Mouse (Mus musculus): ENCODE data around the gene 6330403K07Rik. TPM values are rescaled to one million over a fixed set of nuclear protein-coding genes. Genes with fewer than 3 reads are reported as not detected.

The 6330403K07Rik gene
- polyA plus RNA-seq, 1 experiment from 2014 or later: 35.8 TPM

DNA sequence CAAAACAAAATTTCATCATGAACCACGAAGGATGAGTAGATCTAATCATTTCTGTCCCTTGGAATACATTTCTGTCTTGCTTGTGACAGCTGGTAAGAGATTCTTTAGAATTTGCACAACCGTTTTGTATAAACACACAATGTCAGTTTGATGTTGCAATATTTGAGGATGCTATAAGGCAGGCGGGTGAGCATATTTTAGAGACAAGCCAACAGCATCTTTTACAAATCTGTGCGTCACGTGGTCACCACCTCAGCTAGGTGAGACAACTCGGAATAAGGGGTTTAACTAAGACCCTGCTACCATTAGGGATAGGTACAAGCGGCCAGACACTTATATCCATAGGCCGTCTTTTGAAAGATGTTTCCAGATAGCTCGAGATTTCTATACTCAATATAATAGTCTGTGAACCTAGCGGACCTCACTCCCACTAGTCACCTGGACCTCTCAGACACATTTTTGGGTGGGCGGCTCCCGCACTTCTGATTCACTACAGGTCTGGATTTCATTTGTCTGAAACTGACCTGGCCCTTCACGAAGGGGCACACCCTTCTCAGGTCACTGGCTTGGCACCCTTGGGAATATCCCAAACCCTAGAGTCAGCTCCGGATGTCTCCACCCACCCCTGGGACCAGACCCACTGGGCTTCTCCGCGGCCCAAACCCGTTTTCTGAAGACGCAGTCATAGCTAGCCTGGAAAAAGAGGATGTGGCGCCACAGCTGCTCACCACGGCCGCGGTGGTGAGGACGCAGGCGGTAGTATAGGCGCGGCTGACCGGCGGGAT, 14.7 kb downstream of the 6330403K07Rik start:
- peaks cover 50% of the 10 kb centered on the region for H3K36me3 ChIP-seq
- peak overlapping the region; percentile 71 for H3K4me3 ChIP-seq
- peak overlapping the region; percentile 96 for H3K4me2 ChIP-seq
- ATAC-seq (ENCODE audit: extremely low read depth, insufficient number of reproducible peaks, low FRiP score, low TSS enrichment): peak; percentile 1; the same call in 1 of the 2 replicates
- H3K4me1 ChIP-seq: peaks cover 47% of the 10 kb centered on the region
- peak overlapping the region; percentile 87 for H3K9ac ChIP-seq
- H3K27ac ChIP-seq (replicated peaks): peak overlapping the region; percentile 64
- H3K9me3 ChIP-seq: no peaks in the 10 kb centered on the region
- H3K27me3 ChIP-seq (replicated peaks): no peaks in the 10 kb centered on the region
- WGBS: 4% methylated on average over 28 of the region's 28 CpGs

- Histone ChIP-seq H3K4me1 (peaks cover 42% of the 10 kb centered on the region), H3K36me3 (peaks cover 49% of the 10 kb centered on the region), H3K9ac (no peak overlapping the region), H3K9me3 (no peaks in the 10 kb centered on the region), H3K27ac (replicated peaks) (no peak overlapping the region), H3K4me3 (no peak overlapping the region), H3K4me2 (no peak overlapping the region), H3K27me3 (replicated peaks) (no peaks in the 10 kb centered on the region)
- no peak for ATAC-seq (ENCODE audit: extremely low read depth, insufficient number of reproducible peaks, low FRiP score, low TSS enrichment)
- WGBS: 83% methylated on average over 1 of the region's 1 CpGs
These were observed 16.3 kb downstream of the 6330403K07Rik start for GRCm38 (mm10) chr11:71017051-71017450.

GRCm38 (mm10) chr11:71012743-71013142, 20.6 kb downstream of the 6330403K07Rik start:
- no peak overlapping the region for H3K4me2 ChIP-seq
- peaks cover 78% of the 10 kb centered on the region for H3K36me3 ChIP-seq
- H3K27ac ChIP-seq (replicated peaks): no peak overlapping the region
- H3K4me1 ChIP-seq: peaks cover 14% of the 10 kb centered on the region
- H3K27me3 ChIP-seq (replicated peaks): no peaks in the 10 kb centered on the region
- ATAC-seq (ENCODE audit: extremely low read depth, insufficient number of reproducible peaks, low FRiP score, low TSS enrichment): no peak
- no peak overlapping the region for H3K4me3 ChIP-seq
- 90% methylated on average over 7 of the region's 7 CpGs for WGBS
- H3K9ac ChIP-seq: no peak overlapping the region
- no peaks in the 10 kb centered on the region for H3K9me3 ChIP-seq

- no peaks in the 10 kb centered on the region for H3K9me3 ChIP-seq
- H3K36me3 ChIP-seq: peaks cover 57% of the 10 kb centered on the region
- 68% methylated on average over 3 of the region's 3 CpGs for WGBS
- peaks cover 6% of the 10 kb centered on the region for H3K4me1 ChIP-seq
- no peak for ATAC-seq (ENCODE audit: extremely low read depth, insufficient number of reproducible peaks, low FRiP score, low TSS enrichment)
- no peaks in the 10 kb centered on the region for H3K27me3 ChIP-seq (replicated peaks)
- no peak overlapping the region for H3K4me2 ChIP-seq
- peak overlapping the region; percentile 20; the same call in 1 of the 2 replicates for H3K27ac ChIP-seq (replicated peaks)
- H3K4me3 ChIP-seq: no peak overlapping the region
- no peak overlapping the region for H3K9ac ChIP-seq
These were observed 25.0 kb downstream of the 6330403K07Rik start for GRCm38 (mm10) chr11:71008321-71008720.

- H3K27ac ChIP-seq (replicated peaks): peak overlapping the region; percentile 20
These were observed 25.5 kb downstream of the 6330403K07Rik start for GRCm38 (mm10) chr11:71007831-71008230.

DNA sequence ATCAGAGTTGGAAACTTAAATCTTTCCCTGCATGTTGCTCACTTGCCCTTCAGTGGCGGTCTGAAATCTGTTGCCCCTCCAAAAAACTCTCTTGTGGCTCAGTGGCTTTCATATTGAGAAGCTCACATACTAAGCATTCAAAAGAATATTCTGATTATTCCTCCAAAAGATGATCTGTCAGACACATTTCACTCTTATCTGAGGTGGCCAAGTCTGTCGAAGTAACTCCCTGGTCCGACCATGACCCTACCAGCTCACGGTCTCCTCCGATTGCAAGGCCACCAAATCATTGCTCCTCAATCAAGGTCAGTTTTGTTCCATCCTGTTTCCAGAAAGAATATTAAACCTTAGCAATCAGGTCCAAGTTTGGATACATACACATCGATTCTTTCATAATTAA, 26.3 kb downstream of the 6330403K07Rik start:
- no peak overlapping the region for H3K4me2 ChIP-seq
- H3K4me3 ChIP-seq: no peak overlapping the region
- no peak for ATAC-seq (ENCODE audit: extremely low read depth, insufficient number of reproducible peaks, low FRiP score, low TSS enrichment)
- peaks cover 46% of the 10 kb centered on the region for H3K36me3 ChIP-seq
- no peak overlapping the region for H3K9ac ChIP-seq
- WGBS: 86% methylated on average over 6 of the region's 6 CpGs
- H3K27ac ChIP-seq (replicated peaks): peak overlapping the region; percentile 20; the same call in 1 of the 2 replicates
- no peaks in the 10 kb centered on the region for H3K9me3 ChIP-seq
- no peaks in the 10 kb centered on the region for H3K27me3 ChIP-seq (replicated peaks)
- H3K4me1 ChIP-seq: peaks cover 19% of the 10 kb centered on the region

More at GRCm38 (mm10) chr11:71007831-71008230, 25.5 kb downstream of the 6330403K07Rik start:
- Histone ChIP-seq H3K4me2 (no peak overlapping the region), H3K4me3 (no peak overlapping the region), H3K4me1 (peaks cover 11% of the 10 kb centered on the region), H3K9ac (no peak overlapping the region), H3K27me3 (replicated peaks) (no peaks in the 10 kb centered on the region), H3K9me3 (no peaks in the 10 kb centered on the region), H3K36me3 (peaks cover 54% of the 10 kb centered on the region)
- ATAC-seq (ENCODE audit: extremely low read depth, insufficient number of reproducible peaks, low FRiP score, low TSS enrichment): no peak
- WGBS: 77% methylated on average over 7 of the region's 7 CpGs

GRCm38 (mm10) chr11:71005046-71005445, 28.3 kb downstream of the 6330403K07Rik start:
- whole genome bisulfite sequencing: 51% methylated on average over 5 of the region's 5 CpGs
- ATAC-seq (ENCODE audit: extremely low read depth, insufficient number of reproducible peaks, low FRiP score, low TSS enrichment): no peak
- Histone ChIP-seq H3K4me3 (peak overlapping the region; percentile 95), H3K4me1 (peaks cover 24% of the 10 kb centered on the region), H3K4me2 (peak overlapping the region; percentile 84), H3K27me3 (replicated peaks) (no peaks in the 10 kb centered on the region), H3K9ac (peak overlapping the region; percentile 33; the same call in 1 of the 2 replicates), H3K27ac (replicated peaks) (peak overlapping the region; percentile 32; the same call in 1 of the 2 replicates), H3K9me3 (no peaks in the 10 kb centered on the region), H3K36me3 (peaks cover 37% of the 10 kb centered on the region)

GRCm38 (mm10) chr11:71004316-71004773, 29.0 kb downstream of the 6330403K07Rik start, which contains the start of gene Dhx33:
Gene Dhx33, minus strand, starts transcription at chr11:71004437.
- peak within 1 kb of the TSS; percentile 84 for H3K4me2 ChIP-seq
- H3K36me3 ChIP-seq: peaks cover 37% of the 10 kb centered on the region
- H3K4me1 ChIP-seq: peaks cover 24% of the 10 kb centered on the region
- H3K9me3 ChIP-seq: no peaks in the 10 kb centered on the region
- peak within 1 kb of the TSS; percentile 84 for H3K9ac ChIP-seq
- H3K27me3 ChIP-seq (replicated peaks): no peaks in the 10 kb centered on the region
- ATAC-seq (ENCODE audit: extremely low read depth, insufficient number of reproducible peaks, low FRiP score, low TSS enrichment): peak; percentile 94
- under 1% methylated on average over 35 of the region's 35 CpGs for whole genome bisulfite sequencing
- H3K4me3 ChIP-seq: peak within 1 kb of the TSS; percentile 95
- peak within 1 kb of the TSS; percentile 84 for H3K27ac ChIP-seq (replicated peaks)

GRCm38 (mm10) chr11:71003611-71004315, 29.6 kb downstream of the 6330403K07Rik start:
- ATAC-seq (ENCODE audit: extremely low read depth, insufficient number of reproducible peaks, low FRiP score, low TSS enrichment): peak; percentile 69
- Histone ChIP-seq H3K9me3 (no peaks in the 10 kb centered on the region), H3K4me3 (peak overlapping the region; percentile 95), H3K27ac (replicated peaks) (peak overlapping the region; percentile 84), H3K27me3 (replicated peaks) (no peaks in the 10 kb centered on the region), H3K4me2 (peak overlapping the region; percentile 84), H3K9ac (peak overlapping the region; percentile 84), H3K36me3 (peaks cover 37% of the 10 kb centered on the region), H3K4me1 (peaks cover 24% of the 10 kb centered on the region)
- WGBS: under 1% methylated on average over 48 of the region's 49 CpGs

DNA sequence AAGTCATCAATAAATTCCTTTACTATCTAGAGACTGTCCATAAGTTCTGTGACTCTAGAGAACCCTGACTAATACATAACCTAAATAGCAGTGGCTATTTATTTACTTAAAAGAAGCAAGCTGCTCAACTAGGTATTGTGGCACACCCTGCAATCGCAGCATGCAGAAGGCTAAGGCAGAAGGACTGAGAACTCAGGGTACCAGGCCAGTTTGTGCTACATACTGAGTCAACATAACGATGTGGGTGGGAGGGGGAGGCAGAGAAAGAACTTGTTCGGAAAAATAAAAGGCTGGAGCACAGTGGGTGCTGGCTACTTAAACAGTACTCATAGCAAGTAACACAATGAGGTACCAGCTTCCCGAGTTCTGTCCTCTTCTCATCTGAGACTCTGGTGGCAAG, 32.1 kb downstream of the 6330403K07Rik start:
- peaks cover 24% of the 10 kb centered on the region for H3K4me1 ChIP-seq
- no peak overlapping the region for H3K9ac ChIP-seq
- H3K4me2 ChIP-seq: no peak overlapping the region
- 82% methylated on average over 4 of the region's 4 CpGs for WGBS
- no peak overlapping the region for H3K27ac ChIP-seq (replicated peaks)
- no peak for ATAC-seq (ENCODE audit: extremely low read depth, insufficient number of reproducible peaks, low FRiP score, low TSS enrichment)
- H3K36me3 ChIP-seq: peaks cover 47% of the 10 kb centered on the region
- no peak overlapping the region for H3K4me3 ChIP-seq
- H3K9me3 ChIP-seq: no peaks in the 10 kb centered on the region
- H3K27me3 ChIP-seq (replicated peaks): no peaks in the 10 kb centered on the region

DNA sequence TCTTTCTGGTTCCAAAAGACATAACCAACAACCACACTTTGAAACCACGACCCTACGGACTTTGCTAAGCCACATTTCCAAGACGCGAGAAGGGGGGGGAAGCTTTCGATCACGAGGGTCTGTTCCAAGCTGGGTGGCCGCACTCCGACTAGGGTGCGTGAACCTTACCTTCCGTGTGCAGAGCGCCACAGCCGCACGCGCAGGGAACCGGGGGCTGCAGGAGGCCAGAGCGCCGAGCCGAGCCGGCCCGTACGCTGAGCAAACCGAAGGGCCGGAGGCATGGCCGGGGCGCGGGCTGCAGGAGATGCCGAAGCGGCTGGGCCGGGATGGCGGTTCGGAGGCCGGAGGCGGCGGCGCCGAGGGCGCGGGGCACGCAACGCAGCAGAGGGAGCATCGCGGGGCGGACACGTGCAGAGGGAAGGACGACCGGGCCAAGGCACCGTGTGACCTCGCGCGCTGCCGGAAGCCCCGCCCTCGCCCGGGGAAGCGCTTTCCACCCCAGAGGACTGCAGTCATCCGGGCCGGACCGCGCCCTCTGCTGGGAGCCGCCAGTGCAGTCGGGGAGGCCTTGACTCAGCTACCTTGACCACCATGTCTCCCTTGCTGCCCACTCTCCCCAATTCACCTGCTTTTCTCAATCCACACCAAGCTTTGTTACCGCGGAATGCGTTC, 50.6 kb downstream of the 6330403K07Rik start, which contains the start of gene C1qbp:
Gene C1qbp (minus strand): TSS at position 470 of the 672 bp plus-strand sequence.
- H3K9me3 ChIP-seq: no peaks in the 10 kb centered on the region
- H3K9ac ChIP-seq: peak within 1 kb of the TSS; percentile 88
- peaks cover 16% of the 10 kb centered on the region for H3K4me1 ChIP-seq
- H3K4me2 ChIP-seq: peak within 1 kb of the TSS; percentile 85
- peak; percentile 94 for ATAC-seq (ENCODE audit: extremely low read depth, insufficient number of reproducible peaks, low FRiP score, low TSS enrichment)
- no peaks in the 10 kb centered on the region for H3K27me3 ChIP-seq (replicated peaks)
- H3K36me3 ChIP-seq: peaks cover 72% of the 10 kb centered on the region
- under 1% methylated on average over 51 of the region's 64 CpGs for WGBS
- peak within 1 kb of the TSS; percentile 66 for H3K4me3 ChIP-seq
- peak within 1 kb of the TSS; percentile 30; the same call in 1 of the 2 replicates for H3K27ac ChIP-seq (replicated peaks)
